Mouse (Mus musculus): ENCODE results near the gene Ncapd3. TPM values are rescaled to one million over a fixed set of nuclear protein-coding genes. Genes with fewer than 3 reads are reported as not detected.

Gene Ncapd3
- polyA plus RNA-seq, 1 experiment from 2014 or later = 21.1 TPM

GRCm38 (mm10) chr9:27128629-27129028 lies 98.7 kb downstream of the Ncapd3 start:
- Histone ChIP-seq H3K9ac (replicated peaks) (no peak overlapping the region), H3K4me1 (replicated peaks) (peaks cover 24% of the 10 kb centered on the region), H3K4me3 (replicated peaks) (no peak overlapping the region), H3K36me3 (peaks cover 14% of the 10 kb centered on the region; the same call in 1 of the 2 replicates), H3K27me3 (no peaks in the 10 kb centered on the region), H3K9me3 (no peaks in the 10 kb centered on the region), H3K27ac (no peak overlapping the region), H3K4me2 (replicated peaks) (no peak overlapping the region)
- 91% methylated on average over 4 of the region's 4 CpGs for WGBS
- ATAC-seq = no peak

- Histone ChIP-seq H3K27me3 (no peaks in the 10 kb centered on the region), H3K9ac (replicated peaks) (no peak overlapping the region), H3K27ac (no peak overlapping the region), H3K4me3 (replicated peaks) (no peak overlapping the region), H3K36me3 (peaks cover 5% of the 10 kb centered on the region; the same call in 1 of the 2 replicates), H3K4me1 (replicated peaks) (0 out of 2 replicates have a peak, but pooled peaks cover 5% of the 10 kb centered on the region), H3K4me2 (replicated peaks) (no peak overlapping the region), H3K9me3 (no peaks in the 10 kb centered on the region)
- ATAC-seq = no peak
- 80% methylated on average over 1 of the region's 1 CpGs for WGBS
Observed at GRCm38 (mm10) chr9:27134410-27134809, 104.4 kb downstream of the Ncapd3 start.

- 94% methylated on average over 7 of the region's 7 CpGs for WGBS
- no peak for ATAC-seq
Observed at GRCm38 (mm10) chr9:27135372-27135771, 105.4 kb downstream of the Ncapd3 start.

GRCm38 (mm10) chr9:27136651-27137050 lies 106.7 kb downstream of the Ncapd3 start:
- WGBS = 86% methylated on average over 8 of the region's 8 CpGs
- 0 out of 2 replicates have a peak, but pooled peaks cover 3% of the 10 kb centered on the region for H3K4me1 ChIP-seq (replicated peaks)
- H3K9me3 ChIP-seq = no peaks in the 10 kb centered on the region
- no peak overlapping the region for H3K4me2 ChIP-seq (replicated peaks)
- H3K36me3 ChIP-seq = peaks cover 21% of the 10 kb centered on the region
- H3K4me3 ChIP-seq (replicated peaks) = no peak overlapping the region
- no peak overlapping the region for H3K9ac ChIP-seq (replicated peaks)
- no peak for ATAC-seq
- no peak overlapping the region for H3K27ac ChIP-seq
- no peaks in the 10 kb centered on the region for H3K27me3 ChIP-seq

More at GRCm38 (mm10) chr9:27135372-27135771, 105.4 kb downstream of the Ncapd3 start:
- Histone ChIP-seq H3K9ac (replicated peaks) (no peak overlapping the region), H3K9me3 (no peaks in the 10 kb centered on the region), H3K36me3 (peaks cover 9% of the 10 kb centered on the region), H3K27ac (no peak overlapping the region), H3K4me3 (replicated peaks) (no peak overlapping the region), H3K4me2 (replicated peaks) (no peak overlapping the region), H3K27me3 (no peaks in the 10 kb centered on the region), H3K4me1 (replicated peaks) (0 out of 2 replicates have a peak, but pooled peaks cover 5% of the 10 kb centered on the region)

- Histone ChIP-seq H3K9me3 (no peaks in the 10 kb centered on the region), H3K36me3 (peaks cover 31% of the 10 kb centered on the region), H3K4me3 (replicated peaks) (no peak overlapping the region), H3K27ac (no peak overlapping the region), H3K4me1 (replicated peaks) (no peaks in the 10 kb centered on the region), H3K4me2 (replicated peaks) (no peak overlapping the region), H3K9ac (replicated peaks) (no peak overlapping the region), H3K27me3 (no peaks in the 10 kb centered on the region)
- WGBS = 97% methylated on average over 10 of the region's 10 CpGs
- ATAC-seq = no peak; the same call in 1 of the 2 replicates
Observed at GRCm38 (mm10) chr9:27140432-27141065, 110.6 kb downstream of the Ncapd3 start.

- ATAC-seq = no peak
- no peak overlapping the region for H3K4me3 ChIP-seq (replicated peaks)
- no peaks in the 10 kb centered on the region for H3K27me3 ChIP-seq
- H3K9me3 ChIP-seq = no peaks in the 10 kb centered on the region
- no peak overlapping the region for H3K27ac ChIP-seq
- 89% methylated on average over 4 of the region's 4 CpGs for WGBS
- H3K9ac ChIP-seq (replicated peaks) = no peak overlapping the region
- H3K4me2 ChIP-seq (replicated peaks) = no peak overlapping the region
- peaks cover 19% of the 10 kb centered on the region for H3K4me1 ChIP-seq (replicated peaks)
- H3K36me3 ChIP-seq = peaks cover 41% of the 10 kb centered on the region
Observed at GRCm38 (mm10) chr9:27144271-27144840, 114.4 kb downstream of the Ncapd3 start.

Other genes with a start within 250 kb of the Ncapd3 start
- 2.0 and 2.5 TPM in 2 replicates for gene Glb1l2, start 223.7 kb upstream of the Ncapd3 start, polyA plus RNA-seq (2015; fragmentation: Nextera tagmentation; extraction: Ambion mirVana)
- gene Glb1l3, start 169.3 kb upstream of the Ncapd3 start, polyA plus RNA-seq (2015; fragmentation: Nextera tagmentation; extraction: Ambion mirVana) = not detected in 2 replicates
- 0.09 TPM in 1 of 2 replicates, not detected in the other for gene Gm1110, start 107.1 kb upstream of the Ncapd3 start, polyA plus RNA-seq (2015; fragmentation: Nextera tagmentation; extraction: Ambion mirVana)
- 35.7 and 37.3 TPM in 2 replicates for gene Acad8, start 30.6 kb upstream of the Ncapd3 start, polyA plus RNA-seq (2015; fragmentation: Nextera tagmentation; extraction: Ambion mirVana)
- gene Thyn1, start 30.5 kb upstream of the Ncapd3 start, polyA plus RNA-seq (2015; fragmentation: Nextera tagmentation; extraction: Ambion mirVana) = 126 and 136 TPM in 2 replicates
- 63.9 and 69.4 TPM in 2 replicates for gene Vps26b, start 110 bp upstream of the Ncapd3 start, polyA plus RNA-seq (2015; fragmentation: Nextera tagmentation; extraction: Ambion mirVana)
- 99.8 and 103 TPM in 2 replicates for gene Jam3, start 125.2 kb downstream of the Ncapd3 start, polyA plus RNA-seq (2015; fragmentation: Nextera tagmentation; extraction: Ambion mirVana)

Data from midbrain, embryonic 13.5 days (tissue).